Mouse (Mus musculus) heart, adult 10 weeks (tissue): ENCODE data around the gene Stat1. TPM values are rescaled to one million over a fixed set of nuclear protein-coding genes. Genes with fewer than 3 reads are reported as not detected.

Experiments
- polyA plus RNA-seq: library from polyadenylated mRNA; stranded (reverse); fragments of 350-450 nt; fragmentation: Illumina TruSeq; extraction: RNeasy Lipid Tissue Mini Kit (QIAGEN cat#74804); gene quantifications from one replicate; pipeline ENCODE4 v1.2.3, GENCODE M21; 2014; ENCODE audit warnings: low read depth, low replicate concordance

The Stat1 gene
- 29.8 TPM for polyA plus RNA-seq

DNA sequence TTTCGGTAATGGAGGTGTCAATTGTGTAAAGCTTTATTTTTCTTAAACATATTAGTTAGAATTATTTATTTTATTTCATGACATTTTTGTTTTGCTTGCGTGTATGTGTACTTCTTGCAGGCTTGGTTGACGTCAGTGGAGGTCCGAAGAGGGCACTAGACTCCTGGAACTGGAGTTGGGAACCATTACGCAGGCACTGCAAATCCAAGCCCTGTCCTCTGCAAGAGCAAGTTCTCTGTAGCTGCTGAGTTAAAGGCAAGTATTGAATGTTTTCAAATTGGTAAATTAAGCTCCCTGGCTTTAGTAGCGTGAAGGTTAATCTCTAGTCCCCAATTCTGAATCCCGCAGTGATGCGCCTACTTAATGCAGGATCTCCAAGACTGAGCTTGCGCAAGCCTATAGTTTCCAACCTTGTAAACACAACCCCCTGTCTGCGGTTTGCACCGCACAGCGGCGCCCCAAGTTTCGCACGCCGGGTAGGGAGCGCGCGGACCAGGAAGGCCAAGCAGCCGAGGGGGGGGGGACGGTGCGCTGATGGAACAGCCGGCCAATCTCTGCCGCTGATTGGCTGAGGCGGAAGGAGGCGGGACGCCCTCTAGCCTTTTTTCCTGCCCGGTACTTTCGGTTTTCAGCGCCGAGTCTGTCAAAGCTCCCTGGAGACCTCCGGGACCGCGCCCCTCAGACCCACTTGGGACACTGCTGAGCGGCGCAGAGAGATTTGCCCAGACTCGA lies at the start of gene Stat1:
Gene Stat1 (plus strand): TSS at position 581 of the 732 bp plus-strand sequence.

Other genes starting within 250 kb of the Stat1 start
- 14.8 TPM for gene Myo1b, start 203.4 kb upstream of the Stat1 start, polyA plus RNA-seq
- gene Stat4, start 132.3 kb upstream of the Stat1 start, polyA plus RNA-seq = not detected
- gene Gls, start 113.8 kb downstream of the Stat1 start, polyA plus RNA-seq = 60.4 TPM